Mouse (Mus musculus) ZHBTc4 (cell line): ENCODE data around the gene Uox.

ENCODE experiments used
- DNase-seq: peaks from one replicate; pipeline ENCODE4 v3.0.0-alpha.2; 2011; ENCODE audit warnings: low read depth, low spot score

The Uox gene

GRCm38 (mm10) chr3:146621966-146622365 is 51.7 kb downstream of the Uox start:
- DNase-seq, result no peak

GRCm38 (mm10) chr3:146625766-146626165 is 55.5 kb downstream of the Uox start:
- DNase-seq, result no peak

GRCm38 (mm10) chr3:146628227-146628982 is 58.2 kb downstream of the Uox start:
- no peak for DNase-seq

- no peak for DNase-seq
These were observed 62.3 kb downstream of the Uox start for GRCm38 (mm10) chr3:146632506-146632905.

GRCm38 (mm10) chr3:146641818-146642427 is 71.7 kb downstream of the Uox start:
- DNase-seq, result no peak

GRCm38 (mm10) chr3:146649311-146649894 is 79.2 kb downstream of the Uox start:
- no peak for DNase-seq

- peak; percentile 63 for DNase-seq
These were observed 80.5 kb downstream of the Uox start for GRCm38 (mm10) chr3:146650716-146651115.

GRCm38 (mm10) chr3:146651217-146651616 is 81.0 kb downstream of the Uox start, which contains the start of gene 4930503B20Rik:
Gene 4930503B20Rik, minus strand, starts transcription at chr3:146651317.
- DNase-seq, result no peak

- DNase-seq, result no peak
These were observed 82.2 kb downstream of the Uox start for GRCm38 (mm10) chr3:146652431-146652830.

GRCm38 (mm10) chr3:146653692-146654091 is 83.5 kb downstream of the Uox start:
- DNase-seq, result no peak

- DNase-seq, result peak; percentile 34
These were observed 84.9 kb downstream of the Uox start for GRCm38 (mm10) chr3:146655111-146655577.

- DNase-seq, result no peak
These were observed 87.2 kb downstream of the Uox start for GRCm38 (mm10) chr3:146657433-146657832.

GRCm38 (mm10) chr3:146658061-146658639 is 87.9 kb downstream of the Uox start:
- DNase-seq, result no peak

- no peak for DNase-seq
These were observed 89.1 kb downstream of the Uox start for GRCm38 (mm10) chr3:146659321-146659720.

- no peak for DNase-seq
These were observed 90.8 kb downstream of the Uox start for GRCm38 (mm10) chr3:146661001-146661400.

GRCm38 (mm10) chr3:146661907-146662306 is 91.7 kb downstream of the Uox start:
- no peak for DNase-seq

GRCm38 (mm10) chr3:146671121-146671520 is 100.9 kb downstream of the Uox start:
- DNase-seq, result no peak

GRCm38 (mm10) chr3:146675101-146675500 is 104.9 kb downstream of the Uox start:
- DNase-seq, result no peak

- no peak for DNase-seq
These were observed 106.0 kb downstream of the Uox start for GRCm38 (mm10) chr3:146676193-146676592.

- DNase-seq, result peak; percentile 66
These were observed 109.4 kb downstream of the Uox start for GRCm38 (mm10) chr3:146679646-146680045.

- DNase-seq, result no peak
These were observed 110.4 kb downstream of the Uox start for GRCm38 (mm10) chr3:146680625-146681024.

GRCm38 (mm10) chr3:146681696-146682095 is 111.5 kb downstream of the Uox start:
- DNase-seq, result no peak
